Mouse (Mus musculus) embryonic facial prominence, embryonic 11.5 days (tissue): ENCODE results near the gene Kcnj6. TPM values are rescaled to one million over a fixed set of nuclear protein-coding genes. Genes with fewer than 3 reads are reported as not detected.
A peak's percentile ranks its signal among the peaks of the same experiment; 100 is the strongest.

Experiments used
- ATAC-seq: fragments of 200-750 bp; cut with Nextera tagmentation; replicated peaks from 2 replicates; pipeline ENCODE4 v1.8.0; 2017; ENCODE audit warnings: low read depth; ENCODE audit not compliant: insufficient number of reproducible peaks, low FRiP score, low TSS enrichment
- DNase-seq: peaks from one replicate; pipeline ENCODE4 v3.0.0-alpha.2; 2015; ENCODE audit warnings: low spot score
- H3K27ac ChIP-seq: fragments of 300-500 bp; sonication (generic); replicated peaks from 2 replicates; pipeline ENCODE4 v1.5.1; 2014; ENCODE audit warnings: mild to moderate bottlenecking, low read depth, low read length, control low read depth
- H3K27me3 ChIP-seq: fragments of 300-500 bp; sonication (generic); 2 replicates; pipeline ENCODE4 v1.6.1; 2014; ENCODE audit warnings: mild to moderate bottlenecking, low read length, moderate library complexity, mixed read lengths; ENCODE audit not compliant: control insufficient read depth, insufficient read depth
- H3K36me3 ChIP-seq: fragments of 300-500 bp; sonication (generic); replicated peaks from 2 replicates; pipeline ENCODE4 v1.6.1; 2014; ENCODE audit warnings: low read depth, mild to moderate bottlenecking, low read length, moderate library complexity, mixed read lengths; ENCODE audit not compliant: control insufficient read depth, insufficient read depth
- H3K4me1 ChIP-seq: fragments of 300-500 bp; sonication (generic); 2 replicates; pipeline ENCODE4 v1.6.1; 2014; ENCODE audit warnings: low read length, mixed read lengths; ENCODE audit not compliant: control insufficient read depth, insufficient read depth
- H3K4me2 ChIP-seq: fragments of 300-500 bp; sonication (generic); 2 replicates; pipeline ENCODE4 v1.6.1; 2014; ENCODE audit warnings: low read depth, mild to moderate bottlenecking, control low read depth, low read length, moderate library complexity
- H3K4me3 ChIP-seq: fragments of 300-500 bp; sonication (generic); 2 replicates; pipeline ENCODE4 v1.5.1; 2014; ENCODE audit warnings: low read depth, low read length, control low read depth
- H3K9ac ChIP-seq: fragments of 300-500 bp; sonication (generic); replicated peaks from 2 replicates; pipeline ENCODE4 v1.6.1; 2014; ENCODE audit warnings: mild to moderate bottlenecking, control low read depth, low read length
- H3K9me3 ChIP-seq: fragments of 300-500 bp; sonication (generic); replicated peaks from 2 replicates; pipeline ENCODE4 v1.6.1; 2016; ENCODE audit warnings: mild to moderate bottlenecking, low read length, inconsistent platforms, mixed read lengths; ENCODE audit not compliant: control insufficient read depth
- WGBS: fragments of 180-500 bp; shearing (Covaris S2); extraction: QIAGEN DNeasy Blood & Tissue Kit; methylation state at CpG from one replicate; pipeline ENCODE4 v1.1.7; 2014; 5-methylcytosine and 5-hydroxymethylcytosine counted together
- polyA plus RNA-seq: library from polyadenylated mRNA; unstranded; fragments of >200 nt; fragmentation: Nextera tagmentation; extraction: Ambion mirVana; gene quantifications from 2 replicates; pipeline ENCODE4 v1.2.1, GENCODE M21; 2014

The Kcnj6 gene
- polyA plus RNA-seq, 1 experiment from 2014 or later, result not detected

DNA sequence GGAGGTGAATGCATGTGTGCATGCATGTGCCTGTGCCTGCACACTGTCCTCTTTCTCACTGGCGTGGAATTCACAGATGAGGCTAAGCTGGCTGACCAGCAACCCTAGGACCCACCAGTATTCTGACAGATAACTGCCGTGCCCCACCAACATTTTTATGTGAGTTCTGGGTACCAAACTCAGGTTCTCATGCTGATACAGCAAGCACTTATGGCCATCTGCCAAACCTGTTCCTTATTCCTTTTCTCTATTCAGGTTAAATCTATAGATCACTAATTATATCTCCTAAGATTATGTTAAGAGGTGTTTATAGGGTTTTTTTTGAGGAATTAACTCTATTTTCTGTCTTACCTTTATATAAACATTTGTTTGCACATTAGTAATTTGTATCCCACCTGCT is 29.0 kb downstream of the Kcnj6 start:
- H3K27ac ChIP-seq, result no peak overlapping the region
- H3K4me1 ChIP-seq, result no peaks in the 10 kb centered on the region
- H3K9ac ChIP-seq, result no peak overlapping the region
- WGBS, result 75% methylated on average over 2 of the region's 2 CpGs
- H3K27me3 ChIP-seq, result no peaks in the 10 kb centered on the region
- H3K9me3 ChIP-seq, result no peaks in the 10 kb centered on the region
- no peak overlapping the region for H3K4me3 ChIP-seq
- ATAC-seq (no peak), DNase-seq (no peak)
- no peak overlapping the region for H3K4me2 ChIP-seq
- no peaks in the 10 kb centered on the region for H3K36me3 ChIP-seq

DNA sequence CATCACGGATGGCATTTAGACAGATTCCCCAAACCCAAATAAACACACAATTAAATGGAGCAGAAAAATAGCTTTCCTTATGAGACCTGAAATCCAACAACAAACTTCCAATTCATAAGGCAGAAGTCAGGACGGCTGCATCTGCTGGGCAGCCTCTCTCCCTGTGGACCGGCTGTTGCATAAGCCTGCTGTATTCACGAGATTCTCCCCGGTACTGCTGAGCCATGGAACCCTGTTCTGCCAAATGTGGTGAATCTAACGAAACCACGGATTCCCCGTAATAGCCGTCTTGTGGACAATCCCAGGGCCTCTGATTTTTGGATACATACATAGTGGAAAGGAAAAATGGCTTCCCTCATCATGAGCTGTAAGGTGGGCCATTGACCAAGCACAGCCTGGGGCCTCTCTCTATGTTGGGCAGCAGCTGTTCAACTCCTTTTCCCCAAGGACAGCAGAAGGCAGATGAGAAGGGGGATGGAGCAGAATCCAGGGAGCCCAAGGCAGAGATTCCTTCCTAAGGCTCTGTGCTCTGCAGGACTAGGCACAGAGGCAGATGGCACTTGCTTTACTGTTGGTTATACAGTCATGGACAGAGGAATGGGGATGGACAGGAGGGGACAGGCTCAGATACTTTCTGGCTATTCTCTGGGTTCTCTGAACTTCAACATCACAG is 40.2 kb downstream of the Kcnj6 start:
- no peaks in the 10 kb centered on the region for H3K4me1 ChIP-seq
- H3K36me3 ChIP-seq, result no peaks in the 10 kb centered on the region
- H3K9me3 ChIP-seq, result no peaks in the 10 kb centered on the region
- no peak overlapping the region for H3K4me2 ChIP-seq
- 91% methylated on average over 9 of the region's 9 CpGs for WGBS
- no peak overlapping the region for H3K4me3 ChIP-seq
- H3K9ac ChIP-seq, result no peak overlapping the region
- ATAC-seq (no peak), DNase-seq (no peak)
- H3K27ac ChIP-seq, result no peak overlapping the region
- no peaks in the 10 kb centered on the region for H3K27me3 ChIP-seq

GRCm38 (mm10) chr16:94956410-94956809 is 41.1 kb downstream of the Kcnj6 start:
- ATAC-seq, result no peak
- Histone ChIP-seq H3K27ac (no peak overlapping the region), H3K36me3 (no peaks in the 10 kb centered on the region), H3K4me3 (no peak overlapping the region), H3K4me2 (no peak overlapping the region), H3K9me3 (no peaks in the 10 kb centered on the region), H3K4me1 (no peaks in the 10 kb centered on the region), H3K9ac (no peak overlapping the region), H3K27me3 (no peaks in the 10 kb centered on the region)
- DNase-seq, result no peak
- 92% methylated on average over 6 of the region's 6 CpGs for WGBS

- Histone ChIP-seq H3K4me1 (no peaks in the 10 kb centered on the region), H3K27me3 (no peaks in the 10 kb centered on the region), H3K4me2 (no peak overlapping the region), H3K9ac (no peak overlapping the region), H3K4me3 (no peak overlapping the region), H3K27ac (no peak overlapping the region), H3K36me3 (no peaks in the 10 kb centered on the region), H3K9me3 (no peaks in the 10 kb centered on the region)
- no peak for ATAC-seq
- no peak for DNase-seq
- WGBS, result 71% methylated on average over 1 of the region's 1 CpGs
Observed at GRCm38 (mm10) chr16:94953294-94953693, 44.2 kb downstream of the Kcnj6 start.

- no peaks in the 10 kb centered on the region for H3K36me3 ChIP-seq
- DNase-seq (no peak), ATAC-seq (no peak)
- H3K4me1 ChIP-seq, result no peaks in the 10 kb centered on the region
- 89% methylated on average over 7 of the region's 7 CpGs for WGBS
- no peak overlapping the region for H3K4me2 ChIP-seq
- no peak overlapping the region for H3K27ac ChIP-seq
- no peaks in the 10 kb centered on the region for H3K9me3 ChIP-seq
- no peaks in the 10 kb centered on the region for H3K27me3 ChIP-seq
- no peak overlapping the region for H3K9ac ChIP-seq
- no peak overlapping the region for H3K4me3 ChIP-seq
Observed at GRCm38 (mm10) chr16:94949172-94949571, 48.3 kb downstream of the Kcnj6 start.

DNA sequence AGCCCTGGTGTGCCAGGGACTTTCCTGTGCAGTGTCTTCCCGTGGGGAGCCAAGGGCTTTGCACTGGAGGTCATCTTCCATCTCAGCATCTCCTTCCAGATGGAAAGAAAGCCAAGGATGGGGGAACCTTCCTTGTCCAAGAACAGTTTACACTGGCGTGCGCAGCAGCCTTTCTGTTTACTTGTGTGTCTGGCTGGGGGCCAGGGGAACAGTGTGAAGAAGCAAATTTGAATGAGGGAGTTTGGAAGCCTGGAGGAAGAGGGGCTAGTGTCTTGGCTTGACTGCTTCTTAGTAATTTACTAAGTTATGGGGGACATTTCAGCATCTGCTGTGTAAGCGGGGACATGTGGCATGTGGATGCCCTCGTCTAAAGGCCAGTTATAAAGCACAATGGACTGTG is 50.7 kb downstream of the Kcnj6 start:
- no peak for DNase-seq
- H3K9ac ChIP-seq, result no peak overlapping the region
- ATAC-seq, result no peak
- WGBS, result 69% methylated on average over 5 of the region's 5 CpGs
- no peaks in the 10 kb centered on the region for H3K36me3 ChIP-seq
- no peaks in the 10 kb centered on the region for H3K9me3 ChIP-seq
- no peak overlapping the region for H3K27ac ChIP-seq
- H3K4me3 ChIP-seq, result no peak overlapping the region
- no peaks in the 10 kb centered on the region for H3K27me3 ChIP-seq
- H3K4me1 ChIP-seq, result no peaks in the 10 kb centered on the region
- H3K4me2 ChIP-seq, result no peak overlapping the region

GRCm38 (mm10) chr16:94932702-94933101 is 64.8 kb downstream of the Kcnj6 start:
- no peak overlapping the region for H3K4me2 ChIP-seq
- no peak overlapping the region for H3K27ac ChIP-seq
- 78% methylated on average over 8 of the region's 8 CpGs for WGBS
- H3K36me3 ChIP-seq, result no peaks in the 10 kb centered on the region
- no peaks in the 10 kb centered on the region; the same call in 1 of the 2 replicates for H3K4me1 ChIP-seq
- no peaks in the 10 kb centered on the region for H3K27me3 ChIP-seq
- H3K9ac ChIP-seq, result no peak overlapping the region
- no peak overlapping the region for H3K4me3 ChIP-seq
- ATAC-seq (no peak), DNase-seq (no peak)
- H3K9me3 ChIP-seq, result no peaks in the 10 kb centered on the region

- no peak for DNase-seq
- 6% methylated on average over 21 of the region's 21 CpGs for WGBS
- no peak for ATAC-seq
- H3K4me2 ChIP-seq, result peak overlapping the region; percentile 10; the same call in 1 of the 2 replicates
- no peaks in the 10 kb centered on the region for H3K27me3 ChIP-seq
- H3K36me3 ChIP-seq, result no peaks in the 10 kb centered on the region
- no peak overlapping the region for H3K27ac ChIP-seq
- H3K9me3 ChIP-seq, result no peaks in the 10 kb centered on the region
- H3K9ac ChIP-seq, result no peak overlapping the region; the same call in 1 of the 2 replicates
- no peaks in the 10 kb centered on the region; the same call in 1 of the 2 replicates for H3K4me1 ChIP-seq
- no peak overlapping the region for H3K4me3 ChIP-seq
Observed at GRCm38 (mm10) chr16:94931343-94932301, 65.9 kb downstream of the Kcnj6 start.
